Mouse (Mus musculus) kidney, postnatal 36 days (tissue): Measurements from ENCODE around the gene Gm20379.
A peak's percentile ranks its signal among the peaks of the same experiment; 100 is the strongest.

ENCODE experiments used
- DNase-seq, 2 experiments: peaks; one replicate each; pipeline ENCODE4 v3.0.0; 2021 to 2022; ENCODE audit warnings: mixed read lengths in 2 of 2

Gene Gm20379

GRCm38 (mm10) chr13:92305680-92306079 is at the start of gene Gm20379:
Gene Gm20379, plus strand, starts transcription at chr13:92305980.
- DNase-seq = no peak

DNA sequence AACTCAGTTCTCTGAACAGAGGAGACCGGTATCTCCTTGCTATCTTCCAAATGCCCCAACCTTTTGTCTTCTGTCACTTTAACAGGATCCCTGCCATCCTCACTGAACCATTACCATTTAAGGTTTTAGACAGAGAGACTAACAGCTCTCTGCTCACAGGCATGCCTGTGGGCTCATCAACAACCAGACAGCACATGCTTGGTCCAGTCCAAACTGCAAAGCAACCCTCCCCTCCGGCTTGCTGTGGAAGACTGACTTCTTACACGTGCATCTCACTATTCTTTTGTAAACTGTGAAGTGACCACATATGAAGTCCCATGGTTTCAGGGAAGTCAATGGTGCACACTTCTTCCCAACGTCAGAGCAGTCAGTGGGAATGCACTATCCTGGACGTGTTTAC is 44.5 kb upstream of the Gm20379 start:
- DNase-seq = no peak

DNA sequence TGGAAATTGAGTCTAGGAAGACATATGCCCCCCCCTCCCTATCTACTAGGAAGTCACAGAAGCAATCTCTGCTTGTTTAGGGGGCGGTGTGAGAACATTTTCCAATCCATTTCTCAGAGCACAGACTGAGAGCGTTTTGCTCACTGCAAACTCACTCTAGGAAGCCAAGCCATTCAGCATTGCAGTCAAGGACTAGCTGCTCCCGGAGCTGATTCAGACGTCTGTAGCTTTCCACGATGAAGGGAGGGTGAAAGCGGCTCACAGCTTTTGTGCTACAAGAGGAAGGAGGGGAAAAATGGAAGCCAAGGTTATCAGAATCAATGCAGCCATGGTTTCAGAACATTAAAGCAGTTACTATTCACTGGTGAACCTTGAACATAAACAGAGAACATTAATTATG is 42.2 kb upstream of the Gm20379 start:
- no peak for DNase-seq

GRCm38 (mm10) chr13:92267076-92267475 is 38.7 kb upstream of the Gm20379 start:
- peak in 1 of 2 experiments; percentile 23 for DNase-seq

DNA sequence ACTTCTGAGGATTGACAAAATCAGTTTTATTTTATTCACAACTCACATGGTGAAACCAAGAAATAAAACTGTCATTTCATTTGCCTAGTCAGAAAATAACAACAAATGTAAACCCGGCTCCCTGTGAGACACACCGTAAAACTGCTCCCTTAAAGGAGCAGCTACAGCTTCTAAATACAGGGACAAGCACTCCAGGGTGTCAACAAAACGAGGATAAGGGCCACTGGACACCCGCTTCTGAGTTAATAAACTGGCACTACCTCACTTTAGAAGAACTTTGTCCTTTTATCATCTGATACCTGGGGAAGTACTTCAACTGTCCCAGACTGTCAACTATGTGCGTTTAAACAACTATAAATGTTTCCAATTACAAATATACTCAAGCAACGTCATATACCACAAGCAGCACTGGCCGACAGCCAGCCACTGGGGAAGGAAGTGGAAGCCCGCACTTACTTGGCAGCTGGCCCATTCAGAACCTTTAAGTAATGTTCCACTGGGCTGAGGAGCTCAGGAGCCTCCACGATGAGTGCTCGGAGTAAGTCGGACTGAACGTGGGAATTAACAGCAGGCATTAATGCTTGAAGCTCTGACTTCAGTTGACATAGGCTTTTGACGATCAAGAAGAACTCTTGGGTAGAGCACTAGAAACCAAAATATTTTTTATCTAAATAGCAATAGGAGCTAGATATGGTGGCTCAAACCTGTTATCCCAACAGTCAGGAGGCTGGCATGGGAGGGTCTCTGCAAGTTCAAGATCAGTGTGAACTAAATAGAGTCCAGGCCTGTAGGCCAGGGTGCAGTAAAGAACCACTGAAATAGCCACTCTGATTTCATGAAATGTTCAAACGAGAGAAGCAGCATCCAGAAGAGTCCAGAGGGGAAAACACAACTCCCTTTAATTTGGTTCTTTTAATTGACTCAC is 31.2 kb upstream of the Gm20379 start:
- DNase-seq = peak; percentile 82 to 87

GRCm38 (mm10) chr13:92275292-92275691 is 30.5 kb upstream of the Gm20379 start:
- DNase-seq = no peak

DNA sequence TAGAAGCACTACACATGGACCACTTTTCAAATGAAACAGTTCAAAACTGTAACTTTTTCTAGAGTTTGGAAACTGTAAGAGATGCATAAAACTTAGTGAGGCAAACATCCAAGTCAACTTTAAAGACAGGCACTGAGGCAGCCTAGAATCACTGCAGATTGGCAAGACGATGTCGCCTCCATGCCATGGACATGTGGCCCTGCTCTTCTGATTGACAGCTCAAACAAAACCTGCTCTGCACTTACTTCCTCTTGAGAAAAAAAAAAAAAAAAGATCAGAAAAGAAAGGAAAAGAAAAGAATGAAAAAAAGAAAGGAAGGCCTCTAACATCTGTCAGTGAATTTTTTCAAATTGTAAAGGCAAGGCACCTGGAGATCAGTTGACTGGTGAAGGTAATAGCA is 28.8 kb upstream of the Gm20379 start:
- no peak for DNase-seq

- DNase-seq = peak; percentile 39 to 59
These were observed 14.2 kb upstream of the Gm20379 start for GRCm38 (mm10) chr13:92291605-92292004.

DNA sequence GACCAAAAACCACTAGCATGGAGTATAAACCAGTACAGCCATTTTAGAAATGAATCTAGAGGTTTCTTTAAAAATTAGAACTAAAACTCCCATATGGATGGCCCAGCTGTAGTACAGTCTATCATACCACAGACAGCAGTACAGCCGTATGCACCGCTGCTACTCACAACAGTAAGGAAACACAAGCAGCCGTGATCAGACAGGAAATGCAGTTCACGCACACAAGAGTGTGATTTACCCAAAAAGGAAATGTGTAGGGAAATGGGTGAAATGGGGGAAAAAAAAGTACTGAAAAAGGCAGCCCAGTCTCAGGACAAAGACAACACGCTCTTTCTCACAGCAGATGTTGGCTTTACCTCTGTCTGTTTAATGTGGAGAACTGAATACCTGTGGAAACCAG is 11.9 kb upstream of the Gm20379 start:
- no peak for DNase-seq

DNA sequence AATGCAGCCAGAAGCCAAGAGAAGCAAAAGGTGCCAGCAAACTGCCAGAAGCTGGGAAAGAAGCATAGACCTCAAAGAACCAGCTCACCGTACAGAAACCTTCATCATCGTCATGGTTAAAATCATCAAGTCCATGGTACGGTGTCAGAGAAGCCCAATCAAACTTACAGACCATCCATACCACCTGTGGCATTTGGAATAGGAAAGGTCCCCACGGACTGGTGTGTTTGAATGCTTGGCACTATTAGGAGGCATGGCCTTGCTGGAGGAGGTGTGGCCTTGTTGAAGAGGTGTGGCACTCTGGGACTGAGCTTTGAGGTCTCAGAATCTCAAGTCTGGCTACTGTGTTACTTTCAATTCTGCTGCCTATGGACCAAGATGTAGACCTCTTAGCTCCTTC is 9.3 kb upstream of the Gm20379 start:
- DNase-seq = no peak

DNA sequence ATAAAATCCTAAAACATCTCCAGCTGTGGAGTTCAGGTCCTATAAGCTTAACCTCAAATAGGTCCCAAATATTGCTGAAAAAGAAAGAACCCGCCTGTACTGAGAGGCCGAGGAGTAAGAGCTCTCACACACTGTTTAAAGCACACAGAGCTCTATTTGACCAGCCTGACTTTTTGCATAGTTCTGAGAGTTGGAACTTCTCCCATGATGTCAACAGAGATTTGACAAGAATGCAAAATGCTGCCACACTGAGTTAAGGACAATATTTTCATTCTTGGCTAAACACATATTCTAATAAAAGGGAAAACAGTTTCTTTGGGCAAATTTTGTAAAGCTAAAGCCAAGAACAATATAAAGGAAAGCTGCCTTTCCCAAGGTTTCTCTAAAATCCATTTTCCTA is 8.8 kb upstream of the Gm20379 start:
- no peak for DNase-seq

GRCm38 (mm10) chr13:92299522-92299921 is 6.3 kb upstream of the Gm20379 start:
- no peak for DNase-seq

DNA sequence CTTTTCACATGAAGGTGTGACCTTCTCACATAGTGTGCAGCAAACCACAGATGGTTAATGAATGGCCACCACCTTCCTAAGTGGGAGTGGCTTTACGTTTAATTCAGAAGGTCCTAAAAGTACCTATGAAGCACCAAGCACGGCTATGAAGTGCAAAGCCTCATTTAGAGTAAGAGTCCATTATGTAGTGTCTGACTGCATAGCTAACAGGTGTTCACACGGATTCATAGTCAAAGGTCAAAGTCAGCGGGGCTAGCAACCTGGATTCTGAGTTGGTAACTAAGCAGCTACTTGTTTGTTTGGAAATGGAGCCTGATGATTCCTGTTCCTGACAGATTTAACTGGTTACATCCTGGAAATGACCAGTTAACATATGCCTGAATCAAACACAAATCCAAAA is 4.0 kb upstream of the Gm20379 start:
- peak in 1 of 2 experiments; percentile 21 for DNase-seq

DNA sequence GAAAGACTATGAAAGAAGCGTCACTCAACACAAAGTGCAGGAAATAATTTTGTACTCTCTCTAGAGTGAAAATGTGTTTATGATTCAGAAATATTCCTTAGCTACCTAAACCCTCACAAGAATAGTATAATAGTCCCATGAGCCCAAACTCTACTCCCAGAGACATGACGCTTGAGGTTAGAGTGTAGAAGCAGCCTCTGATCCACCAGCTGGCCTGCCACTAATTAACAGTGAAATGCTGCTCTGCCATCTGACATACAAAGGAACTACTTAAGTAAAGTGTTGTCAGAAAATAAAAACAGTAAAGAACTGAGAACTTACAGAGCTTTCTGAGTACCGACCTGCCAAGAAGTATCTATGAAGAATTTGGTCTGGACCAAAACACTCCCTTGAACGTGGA is 3.3 kb upstream of the Gm20379 start:
- no peak for DNase-seq

- no peak for DNase-seq
These were observed 2.5 kb upstream of the Gm20379 start for GRCm38 (mm10) chr13:92303062-92303948.

GRCm38 (mm10) chr13:92304291-92304690 is 1.5 kb upstream of the Gm20379 start:
- no peak for DNase-seq

- DNase-seq = no peak
These were observed 8.8 kb downstream of the Gm20379 start for GRCm38 (mm10) chr13:92314613-92315012.

GRCm38 (mm10) chr13:92320770-92321169 is 15.0 kb downstream of the Gm20379 start:
- no peak for DNase-seq

- DNase-seq = no peak
These were observed 20.2 kb downstream of the Gm20379 start for GRCm38 (mm10) chr13:92326030-92326429.

GRCm38 (mm10) chr13:92328000-92328399 is 22.2 kb downstream of the Gm20379 start:
- no peak for DNase-seq

DNA sequence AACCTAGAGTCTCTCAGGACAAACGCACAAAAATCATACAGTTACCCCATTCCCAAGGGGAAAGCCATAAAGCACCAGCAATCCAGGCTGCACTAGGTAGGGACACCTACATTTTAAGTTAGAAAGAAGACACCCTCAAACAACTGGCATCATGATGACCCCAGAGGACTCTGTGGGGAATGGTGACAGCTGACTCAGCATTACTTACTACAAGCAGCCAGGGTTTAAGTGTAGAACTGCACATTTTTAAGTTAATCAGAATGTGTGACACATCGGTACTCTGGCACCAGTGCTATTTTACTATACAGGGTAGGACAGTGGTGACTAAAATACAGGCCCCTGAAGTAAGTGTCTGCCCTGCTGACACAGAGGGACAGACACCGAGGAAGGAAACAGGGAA is 24.8 kb downstream of the Gm20379 start:
- DNase-seq = no peak

GRCm38 (mm10) chr13:92332103-92332879 is 26.5 kb downstream of the Gm20379 start:
- DNase-seq = no peak

- no peak for DNase-seq
These were observed 31.1 kb downstream of the Gm20379 start for GRCm38 (mm10) chr13:92336857-92337256.
